Mouse (Mus musculus): ENCODE results near the gene Pip4p1.

DNA sequence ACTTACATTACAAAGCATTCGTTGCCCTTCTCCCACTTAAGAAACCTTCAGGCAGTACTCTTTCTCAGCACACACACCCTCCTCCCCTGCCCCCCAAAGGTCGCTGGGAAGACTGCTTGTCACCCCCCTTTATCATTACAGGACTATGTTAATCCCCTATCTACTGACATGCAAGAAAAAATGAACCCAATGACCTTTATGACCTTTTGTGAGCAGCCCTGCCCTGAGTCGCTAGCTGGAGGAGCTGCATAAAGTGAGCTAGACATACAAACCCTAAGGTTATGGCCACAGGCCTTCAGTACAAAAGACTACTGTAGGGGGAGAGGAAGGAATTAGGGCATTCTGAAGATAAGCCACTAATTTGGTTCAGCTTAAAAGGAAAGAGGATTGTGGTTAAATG is 19.3 kb downstream of the Pip4p1 start:
- TF ChIP-seq CHD2 (IDR thresholded peaks at IDR 0.05; ENCODE audit: low read depth, low read length) (no peak), HCFC1 (IDR thresholded peaks at IDR 0.05; ENCODE audit: borderline replicate concordance, insufficient read depth, low read length) (no peak)
